Mouse (Mus musculus): ENCODE measurements at regions not wholly inside any gene's neighbourhood (a gene's known extent, or its start where the extent isn't known, plus 50 kb on each side); places are given as distances from the start of the nearest gene placed in this dataset.
A peak's percentile ranks its signal among the peaks of the same experiment; 100 is the strongest.

DNA sequence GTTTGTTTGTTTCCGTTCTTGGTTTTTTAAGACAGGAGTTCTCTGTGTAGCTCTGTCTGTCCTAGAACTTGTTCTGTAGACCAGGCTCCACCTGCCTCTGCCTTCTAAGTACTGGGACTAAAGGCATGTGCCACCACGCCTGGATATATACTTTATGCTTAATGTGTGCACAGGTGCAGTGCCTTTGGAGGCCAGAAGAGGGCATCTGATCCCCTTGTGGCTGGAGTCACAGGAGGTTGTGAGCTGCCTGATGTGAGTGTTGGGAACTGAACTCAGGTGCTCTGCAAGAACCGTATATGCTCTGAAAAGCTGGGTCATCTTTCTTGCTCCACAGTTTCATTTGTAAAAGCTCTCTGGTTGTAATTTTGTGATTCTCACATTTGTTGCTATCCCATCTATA lies 100.7 kb downstream of the 9530068E07Rik start:
- no peak overlapping the region for H3K9ac ChIP-seq (replicated peaks)
- no peaks in the 10 kb centered on the region for H3K9me3 ChIP-seq (ENCODE audit: low read length)
- no peaks in the 10 kb centered on the region for H3K4me1 ChIP-seq (ENCODE audit: insufficient read depth)
- no peak for TF ChIP-seq EP300 (IDR thresholded peaks at IDR 0.05; ENCODE audit: low read depth)
- peak; percentile 31 for TF ChIP-seq CTCF (IDR thresholded peaks at IDR 0.05; ENCODE audit: low read depth)
- no peak for DNase-seq
- H3K4me2 ChIP-seq (ENCODE audit: low read depth, low read length) = no peak overlapping the region
- H3K27me3 ChIP-seq (ENCODE audit: insufficient read depth, low read length) = no peaks in the 10 kb centered on the region
- no peak for ATAC-seq
- H3K27ac ChIP-seq (ENCODE audit: low read depth) = no peak overlapping the region
- no peak overlapping the region for H3K4me3 ChIP-seq (ENCODE audit: low read depth, low read length)
- 77% methylated on average over 3 of the region's 3 CpGs for WGBS (ENCODE audit: insufficient replicate concordance)
- no peaks in the 10 kb centered on the region for H3K36me3 ChIP-seq (replicated peaks; ENCODE audit: insufficient read depth, low read length)

DNA sequence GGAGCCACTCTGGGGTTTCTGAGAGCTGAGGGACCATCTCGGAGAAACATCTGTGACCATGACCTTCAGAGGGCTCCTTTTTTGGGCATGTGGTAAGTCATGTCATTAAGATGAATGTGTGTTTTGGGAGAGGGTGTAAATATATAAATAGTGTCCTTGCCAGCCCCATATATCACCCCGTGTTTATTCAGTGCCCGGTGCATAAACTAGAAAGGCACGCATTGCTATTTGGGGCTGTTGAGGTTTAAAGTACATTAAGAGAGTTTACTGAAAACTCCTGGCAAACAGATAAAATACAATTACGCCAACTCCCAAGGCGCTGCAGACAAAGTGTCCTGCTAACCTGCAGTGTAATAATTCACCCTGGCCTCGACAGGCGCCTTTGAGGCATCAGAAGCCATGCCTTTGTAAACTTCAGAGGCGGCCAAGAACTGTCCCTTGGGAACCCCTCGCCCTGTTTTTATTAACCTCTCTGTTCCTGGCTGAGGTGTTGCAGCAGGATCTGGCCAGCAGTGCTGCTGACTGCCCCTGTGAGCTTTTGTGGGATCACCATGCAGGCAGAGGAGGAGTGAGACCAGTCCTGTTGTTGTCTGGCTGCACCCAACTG lies 106.6 kb downstream of the 9530068E07Rik start:
- DNase-seq = no peak

DNA sequence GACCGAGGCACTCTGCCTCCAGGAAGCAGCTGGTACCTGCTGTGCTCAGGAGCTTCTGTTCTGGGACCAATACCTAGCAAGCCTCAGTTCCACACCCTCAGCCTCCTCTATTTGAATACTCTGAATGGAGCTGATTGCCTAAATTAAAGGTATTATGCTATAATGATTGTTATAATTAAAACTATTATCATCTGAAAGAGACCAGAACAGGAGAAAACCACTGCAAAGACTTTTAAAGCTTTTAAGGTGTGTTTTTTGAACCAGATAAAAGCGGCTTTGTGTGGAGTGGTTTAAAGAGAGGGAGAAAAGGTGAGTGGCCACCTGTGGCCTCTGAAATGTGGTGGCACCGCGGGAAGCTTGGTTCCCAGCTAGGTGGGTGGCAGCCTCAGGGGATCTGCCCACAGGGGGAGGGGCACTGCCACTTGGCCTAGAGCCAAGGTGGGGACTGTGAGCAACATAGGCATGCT lies 115.6 kb downstream of the 9530068E07Rik start:
- no peak for DNase-seq
- no peaks in the 10 kb centered on the region for H3K36me3 ChIP-seq (replicated peaks; ENCODE audit: insufficient read depth, low read length)
- H3K4me2 ChIP-seq (ENCODE audit: low read depth, low read length) = no peak overlapping the region
- no peak for ATAC-seq
- H3K27me3 ChIP-seq (ENCODE audit: insufficient read depth, low read length) = no peaks in the 10 kb centered on the region
- 60% methylated on average over 4 of the region's 4 CpGs for WGBS (ENCODE audit: insufficient replicate concordance)
- H3K9ac ChIP-seq (replicated peaks) = no peak overlapping the region
- no peak overlapping the region for H3K27ac ChIP-seq (ENCODE audit: low read depth)
- no peaks in the 10 kb centered on the region for H3K4me1 ChIP-seq (ENCODE audit: insufficient read depth)
- H3K4me3 ChIP-seq (ENCODE audit: low read depth, low read length) = no peak overlapping the region
- H3K9me3 ChIP-seq (ENCODE audit: low read length) = 0 out of 2 replicates have a peak, but pooled peaks cover 2% of the 10 kb centered on the region
- TF ChIP-seq CTCF (IDR thresholded peaks at IDR 0.05; ENCODE audit: low read depth) = no peak
- no peak for TF ChIP-seq EP300 (IDR thresholded peaks at IDR 0.05; ENCODE audit: low read depth)

More for the DNA sequence above, 106.6 kb downstream of the 9530068E07Rik start:
- H3K4me1 ChIP-seq (ENCODE audit: insufficient read depth) = no peaks in the 10 kb centered on the region
- no peak overlapping the region for H3K4me3 ChIP-seq (ENCODE audit: low read depth, low read length)
- no peaks in the 10 kb centered on the region for H3K9me3 ChIP-seq (ENCODE audit: low read length)
- H3K9ac ChIP-seq (replicated peaks) = no peak overlapping the region
- H3K4me2 ChIP-seq (ENCODE audit: low read depth, low read length) = no peak overlapping the region
- no peaks in the 10 kb centered on the region for H3K27me3 ChIP-seq (ENCODE audit: insufficient read depth, low read length)
- no peak for ATAC-seq
- WGBS (ENCODE audit: insufficient replicate concordance) = 35% methylated on average over 10 of the region's 10 CpGs
- no peaks in the 10 kb centered on the region for H3K36me3 ChIP-seq (replicated peaks; ENCODE audit: insufficient read depth, low read length)
- H3K27ac ChIP-seq (ENCODE audit: low read depth) = no peak overlapping the region
- TF ChIP-seq EP300 (IDR thresholded peaks at IDR 0.05; ENCODE audit: low read depth) (no peak), CTCF (IDR thresholded peaks at IDR 0.05; ENCODE audit: low read depth) (no peak)

DNA sequence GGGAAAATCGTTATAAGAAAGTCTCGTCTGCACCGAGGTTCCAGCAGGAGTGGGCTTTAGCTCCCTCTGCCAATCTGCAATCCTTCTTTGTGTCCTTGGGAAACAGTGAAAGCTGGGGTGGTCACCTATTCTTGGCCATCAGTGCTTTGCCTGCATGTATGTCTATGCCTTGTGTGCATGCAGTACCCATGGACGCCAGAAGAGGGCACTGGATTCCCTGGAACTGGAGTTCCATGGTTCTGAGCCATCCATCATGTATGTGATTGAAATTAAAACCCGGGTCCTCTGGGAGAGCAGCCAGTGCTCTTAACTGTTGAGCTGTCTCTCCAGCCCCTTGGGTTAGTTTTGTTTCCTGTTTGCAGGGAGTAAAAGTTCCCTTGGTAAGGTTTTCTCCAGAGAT lies 121.1 kb downstream of the 9530068E07Rik start:
- ATAC-seq = no peak
- Histone ChIP-seq H3K9ac (replicated peaks) (no peak overlapping the region), H3K4me1 (ENCODE audit: insufficient read depth) (no peaks in the 10 kb centered on the region), H3K27me3 (ENCODE audit: insufficient read depth, low read length) (no peaks in the 10 kb centered on the region), H3K36me3 (replicated peaks; ENCODE audit: insufficient read depth, low read length) (no peaks in the 10 kb centered on the region), H3K9me3 (ENCODE audit: low read length) (no peaks in the 10 kb centered on the region), H3K4me2 (ENCODE audit: low read depth, low read length) (no peak overlapping the region), H3K27ac (ENCODE audit: low read depth) (no peak overlapping the region), H3K4me3 (ENCODE audit: low read depth, low read length) (no peak overlapping the region)
- peak; percentile 39 for DNase-seq
- TF ChIP-seq CTCF (IDR thresholded peaks at IDR 0.05; ENCODE audit: low read depth) (peak; percentile 63), EP300 (IDR thresholded peaks at IDR 0.05; ENCODE audit: low read depth) (no peak)
- 68% methylated on average over 5 of the region's 5 CpGs for WGBS (ENCODE audit: insufficient replicate concordance)

DNA sequence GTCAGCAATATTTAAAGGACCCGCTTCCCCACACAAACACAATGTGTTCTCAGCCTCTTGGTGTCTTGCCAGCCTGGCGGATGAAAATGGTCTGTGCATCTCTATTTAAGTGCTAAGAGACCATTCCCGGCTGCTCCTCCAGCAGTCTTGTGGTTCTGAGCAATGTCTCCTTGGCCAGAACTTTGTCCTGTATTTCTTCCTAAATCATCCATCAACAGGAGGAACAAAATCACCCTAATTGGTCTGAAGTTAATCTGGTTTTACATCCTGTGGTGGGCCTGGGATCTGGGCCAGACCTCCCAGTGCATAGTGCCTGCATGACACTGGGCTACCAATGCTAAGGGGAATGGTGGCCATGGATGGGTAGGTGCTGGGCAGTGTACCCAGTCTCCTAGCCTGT lies 123.6 kb downstream of the 9530068E07Rik start:
- DNase-seq (no peak), ATAC-seq (no peak)
- no peaks in the 10 kb centered on the region for H3K27me3 ChIP-seq (ENCODE audit: insufficient read depth, low read length)
- H3K4me2 ChIP-seq (ENCODE audit: low read depth, low read length) = no peak overlapping the region
- no peaks in the 10 kb centered on the region for H3K9me3 ChIP-seq (ENCODE audit: low read length)
- 84% methylated on average over 3 of the region's 3 CpGs for WGBS (ENCODE audit: insufficient replicate concordance)
- H3K4me3 ChIP-seq (ENCODE audit: low read depth, low read length) = no peak overlapping the region
- no peak overlapping the region for H3K9ac ChIP-seq (replicated peaks)
- no peak for TF ChIP-seq CTCF (IDR thresholded peaks at IDR 0.05; ENCODE audit: low read depth)
- TF ChIP-seq EP300 (IDR thresholded peaks at IDR 0.05; ENCODE audit: low read depth) = no peak
- H3K4me1 ChIP-seq (ENCODE audit: insufficient read depth) = no peaks in the 10 kb centered on the region
- no peaks in the 10 kb centered on the region for H3K36me3 ChIP-seq (replicated peaks; ENCODE audit: insufficient read depth, low read length)
- no peak overlapping the region for H3K27ac ChIP-seq (ENCODE audit: low read depth)

DNA sequence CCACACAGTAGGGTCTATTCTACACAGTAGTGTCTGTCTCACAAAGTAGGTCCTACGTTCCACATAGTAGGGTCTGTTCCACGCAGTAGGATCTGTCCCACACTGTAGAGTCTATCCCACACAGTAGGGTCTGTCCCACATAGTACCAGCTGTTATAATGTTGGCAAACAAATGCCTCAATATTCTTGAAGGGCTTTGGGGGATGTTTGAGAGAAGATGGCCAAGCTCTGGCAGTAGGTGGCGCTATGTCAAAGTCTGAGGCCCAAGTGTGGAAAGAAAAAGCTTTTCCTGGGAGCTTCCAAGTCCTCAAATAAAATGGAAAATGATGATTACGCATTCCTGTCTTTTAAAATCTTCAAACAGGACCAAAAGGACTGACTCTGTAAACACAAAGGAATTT lies 125.7 kb downstream of the 9530068E07Rik start:
- 41% methylated on average over 4 of the region's 4 CpGs for WGBS (ENCODE audit: insufficient replicate concordance)
- H3K27me3 ChIP-seq (ENCODE audit: insufficient read depth, low read length) = no peaks in the 10 kb centered on the region

More for the DNA sequence above, 125.7 kb downstream of the 9530068E07Rik start:
- DNase-seq (peak; percentile 34), ATAC-seq (no peak)
- H3K9ac ChIP-seq (replicated peaks) = no peak overlapping the region
- H3K4me3 ChIP-seq (ENCODE audit: low read depth, low read length) = no peak overlapping the region
- no peaks in the 10 kb centered on the region for H3K9me3 ChIP-seq (ENCODE audit: low read length)
- TF ChIP-seq CTCF (IDR thresholded peaks at IDR 0.05; ENCODE audit: low read depth) = peak; percentile 48
- TF ChIP-seq EP300 (IDR thresholded peaks at IDR 0.05; ENCODE audit: low read depth) = no peak
- no peak overlapping the region for H3K4me2 ChIP-seq (ENCODE audit: low read depth, low read length)
- H3K4me1 ChIP-seq (ENCODE audit: insufficient read depth) = no peaks in the 10 kb centered on the region
- no peaks in the 10 kb centered on the region for H3K36me3 ChIP-seq (replicated peaks; ENCODE audit: insufficient read depth, low read length)
- H3K27ac ChIP-seq (ENCODE audit: low read depth) = no peak overlapping the region

All from liver, postnatal 0 days (tissue).